Mouse (Mus musculus) urinary bladder, postnatal 4 days (tissue): ENCODE data around the gene Esm1.

Source experiments
- DNase-seq, 2 experiments: peaks; one replicate each; pipeline ENCODE4 v3.0.0; 2021 to 2022; ENCODE audit warnings: low spot score in 2 of 2

Esm1 gene

DNA sequence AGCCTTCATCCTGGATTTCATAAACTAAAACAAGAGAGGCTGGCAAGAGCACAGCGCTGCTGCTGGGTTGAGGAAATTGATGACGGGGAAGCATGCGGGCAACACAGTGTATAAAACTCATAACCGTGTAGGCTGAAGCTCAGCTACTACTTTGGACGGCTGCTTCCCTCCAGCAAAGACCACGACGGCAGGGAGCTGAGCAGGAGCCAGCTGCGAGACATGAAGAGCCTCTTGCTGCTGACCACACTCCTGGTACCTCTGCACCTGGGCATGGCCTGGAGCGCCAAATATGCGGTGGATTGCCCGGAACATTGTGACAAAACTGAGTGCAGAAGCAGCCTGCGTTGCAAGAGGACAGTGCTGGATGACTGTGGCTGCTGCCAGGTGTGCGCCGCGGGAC is at the start of gene Esm1:
Gene Esm1 (plus strand): TSS at position 36 of the 400 bp plus-strand sequence.
- DNase-seq = peak in 1 of 2 experiments; percentile 16

DNA sequence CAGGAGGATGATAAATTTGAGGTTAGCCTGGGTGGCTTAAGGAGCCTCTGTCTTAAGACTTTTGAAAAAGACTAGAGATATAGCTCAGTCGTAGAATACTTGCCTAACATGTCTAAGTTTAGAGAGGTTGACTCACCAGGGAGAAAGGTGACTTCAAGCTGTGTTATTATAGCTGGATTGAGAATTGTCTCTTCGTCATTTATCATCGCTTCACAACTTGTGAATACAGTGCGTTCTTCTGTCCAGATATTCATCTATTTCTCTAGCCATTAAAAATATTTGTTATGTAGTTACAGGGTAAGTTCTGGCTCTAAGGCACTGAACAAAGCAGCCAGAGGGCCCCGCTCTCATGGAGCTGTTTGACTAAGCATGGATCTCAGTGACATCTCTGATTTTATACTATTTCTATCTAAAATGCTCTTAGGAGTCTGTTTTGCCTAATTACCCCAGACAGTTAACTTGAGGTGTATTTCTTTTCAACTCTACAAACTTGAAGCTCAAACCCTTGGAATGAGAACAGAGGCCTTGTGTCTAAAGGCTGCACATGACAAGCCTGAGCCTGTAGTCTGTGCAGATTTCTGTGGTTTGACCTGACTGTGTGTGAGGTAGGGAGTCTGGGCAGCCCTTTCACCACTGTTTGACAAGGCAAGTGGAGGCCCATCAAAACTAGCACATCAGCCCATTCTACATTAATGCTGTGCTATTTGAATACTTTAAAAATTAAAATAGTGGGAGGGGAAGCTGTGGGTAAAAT is 45.0 kb upstream of the Esm1 start:
- DNase-seq = no peak

DNA sequence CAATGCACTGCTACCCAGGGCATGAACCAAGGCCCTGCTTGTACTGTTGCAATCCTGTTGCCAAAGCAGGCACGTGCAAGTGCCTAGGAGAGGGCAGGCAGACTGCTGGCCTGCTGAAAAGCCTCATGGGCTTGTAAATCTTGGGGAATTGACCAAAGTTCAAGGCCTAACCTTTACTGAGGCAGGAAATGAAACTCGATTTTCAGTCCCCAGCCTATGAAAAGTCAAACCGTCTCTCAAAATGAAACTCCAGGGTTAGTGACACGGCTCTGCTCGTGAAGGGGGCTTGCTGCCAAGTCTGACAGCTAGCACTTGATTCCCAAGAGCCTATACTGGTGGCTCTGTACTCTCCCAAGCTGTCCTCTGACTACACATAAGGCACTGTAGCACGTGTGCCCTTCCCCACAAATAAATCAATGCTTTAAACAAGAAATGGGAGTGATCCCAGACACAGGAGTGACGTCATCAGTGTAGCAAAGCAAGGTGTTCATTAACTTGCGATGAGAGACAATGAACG is 41.4 kb upstream of the Esm1 start:
- no peak for DNase-seq

DNA sequence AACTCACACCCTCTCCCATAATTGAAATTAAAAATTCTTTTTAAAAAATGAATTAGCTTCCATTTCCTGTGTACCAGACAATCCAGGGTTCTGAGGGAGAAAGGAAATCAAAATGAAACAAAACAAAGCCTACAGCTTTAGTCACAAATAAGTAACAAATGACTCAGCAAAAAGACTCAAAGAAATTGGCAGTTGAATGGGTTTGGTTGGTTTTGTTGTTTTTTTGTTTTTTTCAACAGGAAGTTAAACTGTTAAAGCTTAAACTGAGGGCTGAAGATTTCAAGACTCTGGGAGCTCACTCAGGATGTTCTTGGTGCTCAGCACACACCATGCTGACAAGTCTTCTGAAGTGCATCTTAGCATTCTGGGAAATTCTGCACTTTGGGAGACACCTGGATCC is 39.2 kb upstream of the Esm1 start:
- no peak for DNase-seq

DNA sequence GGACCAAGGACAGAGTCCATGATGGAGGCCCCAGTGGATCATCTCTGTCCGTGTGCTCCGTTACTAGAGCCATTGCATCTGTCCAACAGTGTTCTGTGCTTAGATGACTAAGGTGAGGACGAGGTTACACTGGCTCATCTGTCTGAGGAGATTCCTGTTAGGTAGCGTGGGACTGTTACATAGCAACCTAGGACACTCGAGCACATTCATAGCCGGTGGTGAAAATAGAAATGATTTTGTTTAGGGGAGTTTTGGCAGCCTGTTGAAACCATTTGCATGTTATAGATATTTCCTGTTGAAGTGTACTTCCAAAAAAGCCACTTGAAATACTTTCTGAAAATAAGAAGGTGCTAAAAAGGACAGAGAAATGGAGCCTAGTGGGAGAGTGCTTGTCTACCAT is 35.3 kb upstream of the Esm1 start:
- no peak for DNase-seq

DNA sequence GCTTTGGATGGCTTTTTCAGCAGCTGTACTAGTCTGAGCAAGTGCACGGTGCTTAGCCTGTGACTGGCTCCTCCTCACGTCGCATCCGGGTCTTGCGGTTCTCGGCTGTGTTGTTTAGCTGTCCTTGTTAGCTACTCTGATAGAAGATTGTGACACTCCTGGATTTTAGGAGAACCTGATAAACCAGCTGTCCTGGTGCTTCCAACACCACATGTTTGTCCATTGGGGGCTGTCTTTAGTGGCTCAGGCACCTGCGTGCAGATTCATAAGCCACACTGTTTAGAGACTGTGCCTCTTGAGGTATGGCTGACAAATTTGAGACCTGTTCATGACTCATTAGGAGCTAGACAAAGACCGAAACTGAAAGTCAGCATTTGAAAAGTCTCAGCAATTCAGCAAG is 26.1 kb upstream of the Esm1 start:
- peak in 1 of 2 experiments; percentile 30 for DNase-seq

DNA sequence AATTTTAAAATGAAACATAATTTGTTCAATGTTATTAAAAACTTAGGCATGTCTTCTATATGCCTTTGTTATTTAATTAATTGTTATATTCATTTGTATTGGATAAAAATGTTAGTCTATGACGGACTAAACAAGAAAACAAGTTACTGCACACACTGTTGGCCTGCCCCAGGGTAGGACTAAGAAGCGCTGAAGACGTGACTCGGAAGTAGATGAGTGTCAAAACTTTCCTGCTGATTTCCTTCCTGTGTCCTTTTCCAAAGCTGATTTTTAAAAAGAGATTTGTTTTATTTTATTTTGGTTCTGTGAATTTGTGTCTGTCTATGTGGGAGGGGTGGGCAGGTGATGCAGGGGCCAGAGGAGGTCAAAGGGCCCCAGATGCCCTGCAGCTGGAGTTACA is 25.7 kb upstream of the Esm1 start:
- no peak for DNase-seq

DNA sequence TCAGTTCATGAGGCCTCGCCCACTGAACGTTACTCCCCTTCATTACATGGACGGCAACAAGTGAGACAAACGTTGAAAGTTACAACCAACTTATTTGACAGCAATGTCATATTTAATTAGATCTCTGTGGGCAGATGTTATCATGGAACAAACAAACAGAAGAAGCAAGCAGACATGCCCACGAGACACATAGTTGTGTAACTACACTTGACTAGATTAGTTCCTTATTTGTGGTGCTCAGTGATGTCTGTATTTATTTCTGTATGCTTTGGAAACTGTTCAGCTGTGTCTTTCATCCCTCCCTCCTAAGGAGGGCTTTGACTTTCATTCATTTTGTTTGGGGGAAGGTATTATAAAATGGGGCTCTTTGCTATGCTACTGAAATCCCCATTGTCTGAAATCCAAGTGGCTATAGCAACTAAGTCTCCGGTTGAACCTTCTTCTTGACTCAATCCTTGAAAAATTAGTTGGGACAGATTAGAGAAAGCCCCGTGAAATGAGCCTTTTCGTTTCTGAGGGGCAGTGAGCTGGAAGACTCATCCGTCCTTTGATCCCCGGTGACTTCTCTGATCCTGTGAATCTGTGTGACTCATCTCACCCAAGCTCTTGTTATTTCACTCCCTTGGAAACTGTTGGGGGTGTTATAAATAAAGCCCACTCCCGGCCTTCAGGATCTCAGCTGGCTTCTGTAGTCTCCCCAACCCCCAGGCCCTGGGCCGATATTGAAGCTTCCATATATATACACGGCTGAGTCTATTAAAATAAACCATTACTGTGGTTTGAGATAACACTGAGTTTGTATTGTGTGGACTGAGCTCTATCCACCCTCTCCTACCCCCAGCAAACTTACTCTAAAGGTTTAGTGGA is 12.4 kb upstream of the Esm1 start:
- no peak for DNase-seq

DNA sequence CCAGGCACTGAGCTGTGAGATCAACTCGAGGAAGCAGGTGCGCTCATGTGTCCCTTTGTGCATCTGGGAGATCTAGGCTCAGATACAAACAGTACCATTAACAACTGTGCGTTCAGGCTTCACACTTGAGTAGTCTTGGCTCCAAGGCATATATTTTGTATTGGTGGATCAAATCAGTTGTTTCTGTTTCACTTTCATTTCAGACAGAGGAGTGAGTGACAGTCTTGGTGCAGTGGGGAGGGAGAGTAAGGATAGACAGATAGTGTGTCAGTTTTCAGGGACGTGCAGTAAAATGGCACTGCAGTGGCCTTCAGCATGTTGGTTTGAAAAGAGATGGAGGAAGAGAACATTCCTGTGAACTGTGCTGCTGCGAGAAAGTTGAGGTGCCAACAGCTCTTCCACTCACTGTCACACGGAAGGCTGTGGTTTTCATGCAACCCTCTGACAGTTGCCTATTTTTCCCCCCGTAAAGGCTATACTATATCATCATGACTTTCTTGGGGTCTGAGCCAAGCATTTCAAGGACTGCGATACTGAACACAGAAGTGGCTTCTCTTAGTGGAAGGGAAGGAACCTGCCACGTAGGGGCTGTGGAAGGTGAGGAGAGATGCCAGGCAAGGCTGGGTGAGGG is 11.5 kb upstream of the Esm1 start:
- DNase-seq = no peak

DNA sequence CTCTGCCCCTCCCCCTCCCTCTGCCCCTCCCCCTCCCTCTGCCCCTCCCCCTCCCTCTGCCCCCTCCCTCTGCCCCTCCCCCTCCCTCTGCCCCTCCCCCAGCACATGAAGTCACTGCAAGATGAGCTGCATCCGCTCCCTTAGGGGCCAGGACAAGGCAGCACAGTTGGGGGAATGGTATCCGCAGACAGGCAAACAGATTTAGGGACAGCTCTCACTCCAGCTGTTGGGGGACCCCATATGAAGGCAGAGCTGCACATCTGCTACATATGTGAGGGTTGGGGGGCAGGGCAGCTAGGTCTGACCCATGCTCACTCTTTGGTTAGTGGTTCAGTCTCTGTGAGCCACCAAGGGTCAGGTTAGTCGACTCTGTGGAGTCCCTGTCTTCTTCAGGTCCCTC is 10.1 kb upstream of the Esm1 start:
- no peak for DNase-seq

DNA sequence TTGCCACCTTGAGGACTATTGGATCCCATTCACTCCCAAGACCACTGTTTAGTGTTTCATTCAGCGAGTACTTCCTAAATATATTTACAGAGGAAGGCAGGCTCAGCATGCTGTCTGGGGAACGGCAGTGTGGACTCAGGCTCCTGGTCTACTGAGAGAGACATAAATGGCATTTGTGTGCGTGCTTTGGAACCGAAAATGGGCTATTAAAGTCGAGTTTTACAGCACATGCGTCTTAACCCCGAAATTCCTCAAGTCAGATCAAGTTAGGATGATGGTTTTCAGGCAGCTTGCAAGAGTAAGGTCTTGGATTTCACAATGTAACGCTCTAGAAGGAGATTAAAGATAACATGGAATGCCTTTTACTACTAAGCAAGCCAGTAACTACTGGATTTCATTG is 8.7 kb upstream of the Esm1 start:
- no peak for DNase-seq

DNA sequence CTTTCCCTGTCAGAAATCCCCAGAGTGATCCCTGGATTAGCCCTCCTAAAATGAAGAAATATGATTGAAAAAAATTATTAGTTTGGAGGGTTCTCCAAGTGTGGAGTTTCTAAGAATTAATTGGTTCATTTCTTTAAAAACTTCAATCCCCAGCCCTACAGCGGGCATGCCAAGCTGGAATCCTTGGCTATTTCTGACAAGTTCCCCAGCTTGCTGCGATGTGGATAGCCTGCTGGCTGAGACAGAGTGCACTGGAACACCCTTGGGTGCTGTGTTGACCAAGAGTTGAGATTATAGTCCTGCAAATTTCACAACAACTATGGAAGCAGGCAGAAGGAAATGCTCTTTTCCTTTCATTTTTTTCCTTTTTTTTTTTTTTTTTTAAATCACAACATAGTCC is 7.8 kb upstream of the Esm1 start:
- no peak for DNase-seq

DNA sequence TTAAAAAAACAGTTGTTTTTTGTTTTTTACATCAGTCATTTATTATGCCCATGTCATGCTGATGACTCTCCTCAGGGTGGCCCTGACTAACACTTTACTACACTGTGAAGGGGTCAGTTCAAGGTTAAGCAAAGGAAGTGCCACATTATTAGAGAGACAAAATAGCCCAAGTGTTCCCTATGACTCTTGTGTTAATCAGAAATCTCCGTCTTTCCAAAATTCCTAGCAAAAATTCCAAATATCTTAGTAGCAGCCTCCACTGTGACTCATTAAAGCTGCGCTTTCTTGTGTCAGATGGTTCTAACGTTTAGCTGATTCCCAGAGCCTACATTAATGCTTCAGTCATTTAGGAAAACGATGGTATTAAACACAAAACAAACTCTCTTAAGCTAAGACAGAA is 7.3 kb upstream of the Esm1 start:
- DNase-seq = no peak

DNA sequence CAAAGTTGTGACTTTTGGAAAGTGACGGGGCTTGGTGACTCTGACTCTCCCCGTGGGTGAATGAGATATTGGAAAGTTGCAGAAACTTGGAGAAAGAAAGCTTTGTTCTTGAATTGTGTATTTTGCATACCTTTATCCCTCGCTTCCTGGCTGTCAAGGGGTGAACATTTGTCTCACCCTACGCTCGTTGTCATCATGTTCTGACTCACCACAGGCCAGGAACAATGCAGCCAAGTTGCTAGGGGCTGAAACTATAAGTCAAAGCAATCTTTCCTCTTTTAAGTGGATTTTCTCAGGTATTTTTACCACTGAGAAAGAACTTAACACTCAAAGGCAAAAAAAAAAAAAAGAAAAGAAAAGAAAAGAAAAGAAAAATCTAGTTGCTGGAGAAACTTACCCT is 6.3 kb upstream of the Esm1 start:
- no peak for DNase-seq

DNA sequence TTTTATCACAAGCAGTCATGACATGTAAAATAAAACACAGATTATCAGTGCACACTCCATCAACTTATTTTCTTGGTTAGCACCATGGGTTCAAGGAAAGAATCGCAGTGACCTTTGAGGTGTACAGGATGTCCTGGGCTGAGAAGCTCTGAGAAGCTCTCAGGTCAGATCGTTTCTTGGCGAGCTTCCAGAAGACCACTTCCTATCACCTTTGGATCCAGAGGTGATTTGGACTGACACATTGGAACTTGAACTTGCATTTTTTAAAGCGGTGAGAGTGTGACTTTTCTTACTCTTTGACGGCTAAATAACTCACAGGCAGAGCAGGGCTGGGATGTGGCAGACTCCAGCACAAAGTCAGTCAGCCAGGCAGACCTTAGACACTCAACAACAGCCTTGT is 4.1 kb upstream of the Esm1 start:
- no peak for DNase-seq

DNA sequence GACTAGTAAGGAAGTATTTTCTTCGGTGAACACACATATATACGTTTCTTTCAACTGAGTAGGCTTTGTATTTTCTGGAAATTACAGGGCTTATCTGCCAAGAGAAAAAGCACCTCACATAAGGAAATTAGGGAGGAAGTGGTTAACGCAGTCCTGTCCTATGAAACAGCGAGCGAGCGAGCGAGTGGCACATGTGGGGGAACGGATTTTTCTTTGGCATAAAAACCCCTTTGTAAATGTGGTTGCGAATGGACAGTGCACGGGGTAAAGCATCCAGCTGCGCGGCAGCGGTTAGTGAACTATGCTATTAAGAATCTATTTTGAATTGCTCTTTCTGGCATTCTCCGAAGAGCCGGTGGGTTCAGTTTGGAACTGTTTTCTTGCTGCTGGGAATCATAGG is 1.9 kb downstream of the Esm1 start:
- peak in 1 of 2 experiments; percentile 7 for DNase-seq

DNA sequence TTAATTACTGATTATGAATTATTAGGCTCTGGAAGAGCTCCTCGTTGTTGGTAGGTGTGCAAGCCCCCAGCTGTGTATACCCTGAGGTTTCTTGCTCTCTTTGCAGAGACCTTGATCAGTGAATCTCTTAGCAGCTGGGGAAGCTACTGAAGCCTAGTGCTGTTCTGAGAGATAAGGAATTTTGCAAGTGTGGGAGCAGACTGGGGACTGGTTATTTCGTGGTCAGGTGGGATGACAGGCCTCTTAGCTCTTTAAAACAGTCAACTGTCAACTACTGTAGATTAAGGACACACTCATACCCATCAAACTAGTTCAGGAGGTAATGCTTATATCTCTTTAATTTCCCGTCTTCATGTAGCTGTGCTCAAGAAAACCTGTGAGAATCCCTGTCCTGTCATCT is 2.9 kb downstream of the Esm1 start:
- peak in 1 of 2 experiments; percentile 2 for DNase-seq

DNA sequence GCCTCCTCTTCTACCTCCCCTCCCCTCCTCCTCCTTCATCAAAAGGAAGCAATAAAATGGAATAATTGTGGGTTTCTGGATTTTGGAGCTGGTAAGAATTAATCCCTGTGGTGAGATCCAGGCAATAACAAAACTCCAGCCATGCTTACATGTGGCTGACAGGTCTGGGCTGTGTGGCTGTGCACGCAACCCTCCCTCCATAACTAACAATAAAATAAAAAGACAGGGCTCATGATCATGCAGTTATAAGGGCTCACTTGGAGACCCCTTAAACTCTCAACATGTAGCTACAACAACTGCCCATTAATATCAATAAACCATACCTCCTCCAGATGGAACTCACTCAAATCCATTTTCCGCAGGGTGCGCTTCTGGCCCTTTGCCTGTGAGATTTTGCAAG is 4.4 kb downstream of the Esm1 start:
- peak in 1 of 2 experiments; percentile 4 for DNase-seq

DNA sequence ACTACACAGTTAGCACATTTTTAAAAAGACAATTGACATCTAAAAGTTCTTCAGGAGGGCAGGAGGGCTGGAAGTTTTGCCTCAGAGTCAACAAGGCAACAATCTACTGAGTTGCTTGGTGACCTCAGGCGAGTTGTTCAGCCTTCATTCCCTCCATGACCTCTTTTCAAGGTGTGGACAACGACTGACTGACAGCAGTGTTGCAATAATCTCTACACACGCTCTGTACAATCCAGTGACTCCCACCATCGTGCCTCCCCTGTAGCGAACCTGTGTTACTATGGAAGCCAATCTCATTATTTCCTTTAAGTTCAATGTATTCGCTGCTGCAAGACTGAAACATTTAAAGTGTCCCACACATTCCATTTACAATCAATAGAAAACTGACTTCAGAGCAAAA is 12.4 kb downstream of the Esm1 start:
- DNase-seq = no peak

DNA sequence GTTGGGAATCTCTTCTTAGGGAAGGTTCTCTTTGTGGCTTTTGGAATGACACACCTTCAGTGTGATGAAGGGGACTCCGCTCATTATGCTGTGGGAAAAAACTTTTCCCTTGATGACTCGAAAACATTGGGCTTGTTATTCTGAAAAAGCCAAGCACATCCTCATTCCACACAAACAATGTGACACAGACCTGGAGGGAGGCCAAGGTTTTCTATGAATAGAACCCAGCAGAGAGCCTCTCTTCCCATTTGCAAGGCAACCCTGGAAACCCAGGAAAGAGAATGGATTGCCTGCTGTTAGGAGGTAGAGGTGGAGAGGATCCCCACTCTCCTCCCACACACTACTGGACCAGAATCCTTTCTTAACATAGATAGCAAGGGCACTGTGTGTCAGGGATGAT is 14.6 kb downstream of the Esm1 start:
- DNase-seq = peak in 1 of 2 experiments; percentile 29

DNA sequence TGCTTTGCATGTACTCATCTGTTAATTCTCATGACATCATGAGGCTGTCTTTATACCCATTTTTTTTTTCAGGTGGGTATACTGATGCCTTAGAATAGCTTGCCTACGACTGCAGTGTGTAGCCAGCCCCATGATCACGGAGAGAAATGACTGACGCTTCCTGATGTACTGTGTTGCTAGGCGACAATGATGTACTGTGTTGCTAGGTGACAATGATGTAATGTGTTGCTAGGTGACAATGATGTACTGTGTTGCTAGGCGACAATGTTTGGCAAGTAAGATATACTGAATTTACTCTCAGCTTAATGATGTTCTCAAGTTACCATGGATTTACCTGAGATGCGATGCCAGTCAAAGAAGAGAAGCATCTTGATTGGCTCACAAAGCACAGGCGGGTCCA is 16.4 kb downstream of the Esm1 start, which contains the start of gene Gzmk:
Gene Gzmk (minus strand): TSS at position 98 of the 400 bp plus-strand sequence.
- no peak for DNase-seq

DNA sequence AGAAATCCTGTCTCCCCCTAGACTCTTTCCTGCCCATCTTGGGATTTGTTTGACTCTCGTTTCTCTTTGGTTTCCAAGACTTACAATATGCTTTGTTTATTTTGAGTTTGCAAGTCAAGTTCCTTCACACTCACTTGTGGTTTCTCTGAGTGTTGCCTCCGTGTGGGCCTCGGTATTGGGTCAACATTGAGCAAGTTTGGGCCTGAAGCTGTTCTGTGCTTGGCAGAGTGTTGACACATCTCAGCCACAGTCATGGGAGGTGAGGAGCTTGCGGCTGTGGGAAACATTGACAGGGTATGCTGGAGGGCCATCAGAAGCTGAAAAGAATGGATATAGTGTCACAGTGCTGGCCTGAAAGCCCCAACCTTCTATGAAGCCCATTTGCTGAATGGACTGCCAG is 17.6 kb downstream of the Esm1 start:
- DNase-seq = no peak
